Mouse (Mus musculus): ENCODE data around the gene Cd22. TPM values are rescaled to one million over a fixed set of nuclear protein-coding genes. Genes with fewer than 3 reads are reported as not detected.

Cd22 gene
- polyA plus RNA-seq, 1 experiment from 2014 or later: not detected

DNA sequence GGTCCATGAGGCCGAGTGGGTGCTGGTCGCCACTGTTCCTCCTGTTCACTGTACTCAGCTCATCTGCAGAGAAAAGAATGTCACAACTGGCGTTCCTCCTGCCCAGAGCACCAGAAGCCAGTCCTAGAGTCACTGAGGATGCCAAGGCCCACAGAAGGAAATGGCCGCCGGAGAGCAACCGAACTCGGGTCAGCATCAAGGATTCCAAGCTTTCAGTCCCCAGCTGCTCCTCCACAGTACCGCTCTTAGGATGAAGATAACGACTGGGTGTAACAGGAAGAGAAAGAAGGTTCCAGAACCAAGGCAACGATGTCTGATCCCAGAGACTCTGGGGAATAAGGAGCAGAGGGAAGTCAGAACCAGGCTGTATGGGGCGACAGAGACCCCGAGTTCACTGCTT is 18.7 kb downstream of the Cd22 start, which contains the start of gene Ffar1:
Gene Ffar1 (minus strand): TSS at position 101 of the 400 bp plus-strand sequence.
- Histone ChIP-seq H3K27ac (replicated peaks) (no peak within 1 kb of the TSS), H3K4me1 (peaks cover 11% of the 10 kb centered on the region; the same call in 1 of the 2 replicates), H3K4me3 (no peak within 1 kb of the TSS), H3K4me2 (no peak within 1 kb of the TSS), H3K36me3 (no peaks in the 10 kb centered on the region), H3K9ac (no peak within 1 kb of the TSS), H3K27me3 (replicated peaks) (peaks cover 73% of the 10 kb centered on the region), H3K9me3 (no peaks in the 10 kb centered on the region)
- no peak for ATAC-seq (ENCODE audit: extremely low read depth, insufficient number of reproducible peaks, low FRiP score, low TSS enrichment)
- WGBS: 73% methylated on average over 12 of the region's 12 CpGs

DNA sequence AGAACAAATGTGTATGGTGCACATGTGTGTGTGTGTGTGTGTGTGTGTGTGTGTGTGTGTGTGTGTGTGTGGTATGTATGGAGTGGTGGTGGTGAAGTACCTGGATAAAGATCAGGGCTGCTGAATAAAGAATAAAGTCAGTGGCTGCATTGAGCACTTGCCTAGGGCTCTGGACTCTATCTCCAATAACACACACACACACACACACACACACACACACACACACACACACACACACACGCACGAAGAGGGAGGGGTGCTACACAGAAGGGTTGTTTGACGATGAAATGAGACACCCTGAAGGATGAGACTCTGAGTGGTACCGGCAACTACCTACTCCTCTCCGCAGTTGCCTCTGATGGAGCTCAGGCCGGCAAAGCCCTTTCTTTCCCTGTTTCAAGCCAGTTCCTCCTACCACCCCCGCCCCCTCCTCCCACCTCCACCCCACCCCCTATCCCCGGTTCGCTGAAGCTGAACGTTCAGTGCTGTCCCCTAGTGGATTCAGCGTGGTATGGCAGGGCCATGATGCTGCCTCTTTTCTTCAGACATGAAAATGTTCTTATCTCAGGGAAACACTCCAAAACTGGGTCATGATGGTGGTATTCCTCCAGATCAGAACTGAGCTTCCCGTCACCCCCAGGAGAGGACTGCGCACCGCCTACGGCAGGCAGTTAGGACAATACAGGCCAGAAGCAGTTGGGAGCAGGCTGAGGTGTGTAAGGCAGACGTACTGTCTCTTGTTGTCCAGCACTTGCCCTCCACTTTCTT is 20.3 kb downstream of the Cd22 start:
- H3K4me2 ChIP-seq: peak overlapping the region; percentile 60
- no peaks in the 10 kb centered on the region for H3K9me3 ChIP-seq
- H3K27me3 ChIP-seq (replicated peaks): peaks cover 74% of the 10 kb centered on the region
- H3K27ac ChIP-seq (replicated peaks): no peak overlapping the region
- peaks cover 13% of the 10 kb centered on the region; the same call in 1 of the 2 replicates for H3K4me1 ChIP-seq
- 7% methylated on average over 15 of the region's 16 CpGs for WGBS
- H3K36me3 ChIP-seq: no peaks in the 10 kb centered on the region
- ATAC-seq (ENCODE audit: extremely low read depth, insufficient number of reproducible peaks, low FRiP score, low TSS enrichment): no peak
- H3K4me3 ChIP-seq: peak overlapping the region; percentile 26
- H3K9ac ChIP-seq: 0 out of 2 replicates have a peak overlapping the region, but pooled peaks have one; percentile 37

DNA sequence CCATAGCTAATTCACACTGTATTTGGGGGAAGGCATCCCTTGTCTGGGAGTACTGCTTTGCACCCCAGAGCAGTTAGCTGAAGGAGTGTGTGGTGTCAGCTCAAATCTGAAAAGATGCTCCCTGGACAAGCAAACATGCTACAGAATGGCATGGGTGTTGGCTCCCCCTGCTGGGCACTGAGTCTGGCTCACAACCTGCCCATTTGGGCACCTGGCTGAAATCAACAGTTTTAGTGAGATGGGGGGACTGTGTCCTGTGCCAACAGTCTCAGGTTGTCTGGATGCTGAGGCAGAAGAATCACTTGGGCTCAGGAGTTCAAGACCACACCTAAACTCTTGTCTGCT is 20.9 kb downstream of the Cd22 start:
- no peak for ATAC-seq (ENCODE audit: extremely low read depth, insufficient number of reproducible peaks, low FRiP score, low TSS enrichment)
- H3K27me3 ChIP-seq (replicated peaks): peaks cover 69% of the 10 kb centered on the region
- H3K9ac ChIP-seq: no peak overlapping the region
- peaks cover 17% of the 10 kb centered on the region; the same call in 1 of the 2 replicates for H3K4me1 ChIP-seq
- peak overlapping the region; percentile 60; the same call in 1 of the 2 replicates for H3K4me2 ChIP-seq
- H3K9me3 ChIP-seq: no peaks in the 10 kb centered on the region
- no peaks in the 10 kb centered on the region for H3K36me3 ChIP-seq
- H3K27ac ChIP-seq (replicated peaks): no peak overlapping the region
- no peak overlapping the region for H3K4me3 ChIP-seq

DNA sequence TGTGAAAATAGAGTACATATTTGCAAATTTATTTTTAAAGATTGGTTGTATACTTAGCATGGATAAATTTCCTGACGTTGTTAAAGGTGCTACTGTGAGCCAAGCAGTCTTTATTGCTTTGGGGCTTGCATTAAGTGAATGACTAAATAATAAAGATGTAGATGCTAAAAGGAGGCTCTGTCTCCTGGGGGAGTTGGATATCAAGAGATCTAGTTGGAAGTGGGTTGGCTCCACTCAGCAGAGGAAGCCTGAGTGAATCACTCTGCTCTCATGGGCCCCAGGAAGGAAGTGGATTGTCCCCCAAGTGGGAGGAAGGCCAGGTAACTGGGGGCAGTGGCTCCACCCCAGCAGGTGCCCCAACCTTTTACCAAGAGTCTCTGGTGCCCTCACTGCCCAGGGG is 22.4 kb downstream of the Cd22 start:
- Histone ChIP-seq H3K4me2 (no peak overlapping the region), H3K9ac (no peak overlapping the region), H3K4me3 (no peak overlapping the region), H3K9me3 (no peaks in the 10 kb centered on the region), H3K27ac (replicated peaks) (no peak overlapping the region), H3K36me3 (no peaks in the 10 kb centered on the region), H3K4me1 (peaks cover 11% of the 10 kb centered on the region; the same call in 1 of the 2 replicates), H3K27me3 (replicated peaks) (peaks cover 63% of the 10 kb centered on the region)
- WGBS: 73% methylated on average over 1 of the region's 1 CpGs
- no peak for ATAC-seq (ENCODE audit: extremely low read depth, insufficient number of reproducible peaks, low FRiP score, low TSS enrichment)

DNA sequence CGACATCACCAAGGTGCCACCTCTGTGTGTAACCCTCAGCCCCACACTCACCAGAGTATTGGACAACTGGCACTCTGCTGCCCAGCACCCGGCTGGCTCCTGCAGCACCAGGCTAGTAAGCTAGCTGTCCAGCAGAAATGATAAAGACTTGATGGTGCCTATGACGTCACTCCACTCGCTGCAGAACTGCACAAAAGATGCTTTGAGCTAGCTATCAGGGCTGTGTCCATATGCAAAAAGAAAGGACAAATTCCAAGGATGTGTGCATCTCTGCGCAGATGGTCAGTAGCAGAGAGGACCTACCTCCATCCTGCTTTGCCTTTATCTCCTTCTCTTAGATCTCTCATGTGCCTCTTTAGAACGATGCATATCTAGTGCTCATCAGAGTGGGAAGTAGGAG is 24.1 kb downstream of the Cd22 start, which contains the start of gene Ffar3:
Gene Ffar3 (minus strand): TSS at position 101 of the 400 bp plus-strand sequence.
- WGBS: 46% methylated on average over 6 of the region's 6 CpGs
- H3K4me1 ChIP-seq: peaks cover 11% of the 10 kb centered on the region; the same call in 1 of the 2 replicates
- no peak for ATAC-seq (ENCODE audit: extremely low read depth, insufficient number of reproducible peaks, low FRiP score, low TSS enrichment)

DNA sequence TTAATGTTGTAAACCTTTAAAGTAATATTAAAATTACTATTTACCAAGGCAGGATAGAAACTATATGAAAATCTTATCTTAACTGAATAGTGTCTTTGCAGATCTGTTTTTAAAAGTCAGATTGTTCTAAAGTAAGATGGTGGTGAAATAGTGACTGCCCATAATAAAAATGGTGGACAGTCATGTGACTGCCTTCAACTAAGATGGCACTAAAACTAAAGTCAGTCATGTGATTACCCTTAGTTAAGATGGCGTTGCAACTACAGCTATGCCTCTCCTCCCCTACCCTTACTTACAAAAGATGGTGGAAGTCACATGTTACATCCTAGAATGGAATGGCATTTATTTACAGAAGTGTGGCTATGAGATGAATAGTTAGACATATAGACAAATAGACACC is 28.7 kb downstream of the Cd22 start:
- ATAC-seq (ENCODE audit: extremely low read depth, insufficient number of reproducible peaks, low FRiP score, low TSS enrichment): no peak
- H3K4me3 ChIP-seq: no peak overlapping the region
- WGBS: 86% methylated on average over 1 of the region's 1 CpGs
- no peaks in the 10 kb centered on the region for H3K36me3 ChIP-seq
- H3K4me2 ChIP-seq: no peak overlapping the region
- H3K27ac ChIP-seq (replicated peaks): no peak overlapping the region
- H3K27me3 ChIP-seq (replicated peaks): peaks cover 20% of the 10 kb centered on the region
- H3K9ac ChIP-seq: no peak overlapping the region
- peaks cover 6% of the 10 kb centered on the region; the same call in 1 of the 2 replicates for H3K4me1 ChIP-seq
- H3K9me3 ChIP-seq: no peaks in the 10 kb centered on the region

More for the DNA sequence above, 24.1 kb downstream of the Cd22 start, which contains the start of gene Ffar3:
- H3K9ac ChIP-seq: no peak within 1 kb of the TSS
- peaks cover 46% of the 10 kb centered on the region for H3K27me3 ChIP-seq (replicated peaks)
- no peak within 1 kb of the TSS for H3K4me3 ChIP-seq
- no peaks in the 10 kb centered on the region for H3K36me3 ChIP-seq
- H3K9me3 ChIP-seq: no peaks in the 10 kb centered on the region
- no peak within 1 kb of the TSS for H3K4me2 ChIP-seq
- H3K27ac ChIP-seq (replicated peaks): no peak within 1 kb of the TSS

DNA sequence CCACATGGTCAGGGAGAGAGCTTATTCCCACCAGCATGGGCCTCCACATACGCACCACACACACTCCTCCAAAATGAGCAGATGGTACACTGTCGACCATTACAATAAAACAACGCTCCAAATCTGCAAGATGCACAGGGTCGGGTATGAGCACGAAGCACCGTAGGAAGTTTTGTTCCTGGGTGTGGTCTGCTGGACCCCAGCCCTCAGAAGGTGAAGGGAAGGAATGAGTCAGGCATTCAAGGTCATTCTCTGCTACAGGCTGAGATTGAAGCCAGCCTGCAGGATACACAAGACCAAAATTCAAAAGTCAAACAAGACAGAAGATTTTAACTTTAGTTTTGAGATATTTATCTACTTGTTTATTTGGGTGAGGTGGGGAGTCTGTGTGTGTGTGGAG is 32.2 kb downstream of the Cd22 start:
- no peak overlapping the region for H3K4me3 ChIP-seq
- WGBS: 62% methylated on average over 6 of the region's 6 CpGs

DNA sequence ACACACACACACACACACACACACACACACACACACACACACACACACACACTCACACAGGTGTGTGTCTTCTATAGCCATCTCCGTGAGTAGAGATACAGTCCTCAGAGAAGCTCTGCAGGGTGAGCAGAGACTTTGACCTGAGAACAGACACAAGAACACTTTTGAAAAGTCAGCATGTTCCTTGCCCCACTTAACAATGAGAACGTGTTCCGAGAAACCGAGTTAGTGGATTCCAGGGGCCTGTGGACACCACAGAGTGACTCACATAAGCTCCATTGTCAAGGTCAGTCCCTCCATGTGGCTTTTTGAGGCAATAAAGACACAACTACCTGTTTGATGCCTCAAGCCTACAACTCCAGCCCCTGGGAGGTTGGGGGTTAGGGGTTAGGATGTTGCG is 32.8 kb downstream of the Cd22 start:
- no peak for ATAC-seq (ENCODE audit: extremely low read depth, insufficient number of reproducible peaks, low FRiP score, low TSS enrichment)
- Histone ChIP-seq H3K4me1 (0 out of 2 replicates have a peak, but pooled peaks cover 5% of the 10 kb centered on the region), H3K27ac (replicated peaks) (no peak overlapping the region), H3K9ac (no peak overlapping the region), H3K36me3 (no peaks in the 10 kb centered on the region), H3K4me3 (no peak overlapping the region), H3K27me3 (replicated peaks) (no peaks in the 10 kb centered on the region), H3K4me2 (no peak overlapping the region), H3K9me3 (no peaks in the 10 kb centered on the region)
- WGBS: 61% methylated on average over 5 of the region's 5 CpGs

More for the DNA sequence above, 32.2 kb downstream of the Cd22 start:
- H3K36me3 ChIP-seq: no peaks in the 10 kb centered on the region
- H3K4me2 ChIP-seq: no peak overlapping the region
- H3K27me3 ChIP-seq (replicated peaks): no peaks in the 10 kb centered on the region
- no peak overlapping the region for H3K9ac ChIP-seq
- no peak for ATAC-seq (ENCODE audit: extremely low read depth, insufficient number of reproducible peaks, low FRiP score, low TSS enrichment)
- H3K9me3 ChIP-seq: no peaks in the 10 kb centered on the region
- H3K4me1 ChIP-seq: 0 out of 2 replicates have a peak, but pooled peaks cover 5% of the 10 kb centered on the region
- H3K27ac ChIP-seq (replicated peaks): no peak overlapping the region

DNA sequence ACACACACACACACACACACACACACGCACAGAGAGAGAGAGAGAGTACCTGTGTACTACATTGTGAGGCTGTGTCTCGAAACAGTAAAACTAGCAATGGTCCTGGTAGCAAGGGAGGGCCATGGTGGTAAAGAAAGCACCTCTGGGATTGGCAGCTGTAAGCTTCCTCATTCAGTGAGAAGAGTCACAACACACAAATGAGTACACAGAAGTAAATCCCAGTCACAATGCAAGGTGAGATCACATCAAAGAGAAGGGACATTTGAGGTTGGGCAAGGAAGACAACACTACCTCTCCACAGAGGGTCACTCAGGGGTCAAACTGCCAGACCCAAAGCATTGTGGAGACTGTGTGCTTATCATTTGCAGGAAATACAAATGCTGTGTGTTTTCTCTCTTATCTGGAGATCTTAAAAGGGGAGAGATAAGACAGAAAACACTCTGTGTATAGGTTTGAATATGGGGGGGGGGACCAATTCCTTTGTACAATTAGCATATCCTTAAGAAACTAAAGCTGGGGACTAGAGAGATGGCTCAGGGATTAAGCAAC is 33.6 kb downstream of the Cd22 start:
- Histone ChIP-seq H3K4me2 (no peak overlapping the region), H3K27ac (replicated peaks) (no peak overlapping the region), H3K4me1 (0 out of 2 replicates have a peak, but pooled peaks cover 5% of the 10 kb centered on the region), H3K9me3 (no peaks in the 10 kb centered on the region), H3K9ac (no peak overlapping the region), H3K36me3 (no peaks in the 10 kb centered on the region), H3K27me3 (replicated peaks) (no peaks in the 10 kb centered on the region), H3K4me3 (no peak overlapping the region)
- WGBS: 53% methylated on average over 2 of the region's 2 CpGs
- ATAC-seq (ENCODE audit: extremely low read depth, insufficient number of reproducible peaks, low FRiP score, low TSS enrichment): no peak

DNA sequence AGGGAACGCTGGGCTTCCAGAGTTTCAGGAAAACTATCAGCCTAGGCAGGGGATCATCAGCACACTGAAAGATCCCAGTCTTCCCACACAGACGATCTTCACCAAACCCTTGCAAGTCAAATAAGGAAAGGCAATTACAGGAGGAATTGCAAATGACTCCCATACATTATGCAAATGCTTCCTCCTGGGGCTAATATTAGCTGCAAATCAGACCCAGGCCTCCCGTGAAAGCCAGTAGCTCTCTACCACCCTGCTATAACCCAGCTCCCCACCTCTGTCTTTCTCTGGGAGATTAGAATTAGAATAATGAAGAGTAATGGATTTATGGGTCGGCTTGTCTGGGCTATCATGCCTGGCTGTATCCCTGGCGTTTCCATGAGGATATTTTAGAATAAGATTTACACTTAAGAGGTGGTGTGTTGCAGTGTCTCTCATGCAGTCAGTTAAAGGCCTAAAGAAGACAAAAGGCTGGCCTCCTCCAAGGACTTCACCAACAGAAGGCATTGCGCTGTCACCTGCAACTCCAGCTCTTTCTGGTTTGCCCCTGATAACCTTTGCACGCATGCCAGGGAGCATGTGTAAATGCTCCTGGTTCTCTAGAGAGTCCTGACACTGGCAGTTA is 35.4 kb downstream of the Cd22 start:
- Histone ChIP-seq H3K27ac (replicated peaks) (no peak overlapping the region), H3K36me3 (no peaks in the 10 kb centered on the region), H3K9ac (no peak overlapping the region), H3K9me3 (no peaks in the 10 kb centered on the region), H3K4me1 (peaks cover 18% of the 10 kb centered on the region), H3K4me2 (no peak overlapping the region), H3K27me3 (replicated peaks) (no peaks in the 10 kb centered on the region), H3K4me3 (no peak overlapping the region)
- ATAC-seq (ENCODE audit: extremely low read depth, insufficient number of reproducible peaks, low FRiP score, low TSS enrichment): no peak
- WGBS: 28% methylated on average over 7 of the region's 7 CpGs

DNA sequence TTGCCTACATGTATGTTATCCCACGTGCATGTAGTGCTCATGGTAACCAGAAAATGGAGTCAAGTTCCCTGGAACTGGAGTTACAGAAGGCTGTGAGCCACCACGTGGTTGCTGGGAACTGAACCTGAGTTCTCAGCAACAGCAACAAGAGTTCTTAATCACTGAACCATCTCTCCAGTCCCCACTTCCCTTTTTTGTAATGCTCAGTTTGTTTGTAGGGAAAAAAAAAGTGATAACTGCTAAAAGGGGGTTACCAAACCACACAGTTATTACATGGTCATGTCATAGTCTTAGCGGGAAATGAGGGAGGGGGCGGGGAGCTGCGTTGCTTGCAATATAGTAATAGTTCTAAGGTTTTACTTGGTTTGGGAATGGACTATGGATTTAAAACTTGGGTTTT is 38.0 kb downstream of the Cd22 start:
- H3K9me3 ChIP-seq: no peaks in the 10 kb centered on the region; the same call in 1 of the 2 replicates
- peaks cover 3% of the 10 kb centered on the region; the same call in 1 of the 2 replicates for H3K27me3 ChIP-seq (replicated peaks)
- WGBS: 70% methylated on average over 5 of the region's 5 CpGs
- no peak overlapping the region for H3K4me3 ChIP-seq
- no peak overlapping the region for H3K4me2 ChIP-seq
- no peak overlapping the region for H3K9ac ChIP-seq
- peaks cover 20% of the 10 kb centered on the region for H3K4me1 ChIP-seq
- no peak overlapping the region for H3K27ac ChIP-seq (replicated peaks)
- H3K36me3 ChIP-seq: no peaks in the 10 kb centered on the region
- no peak for ATAC-seq (ENCODE audit: extremely low read depth, insufficient number of reproducible peaks, low FRiP score, low TSS enrichment)
